Mouse (Mus musculus) heart, postnatal 0 days (tissue): ENCODE data around the gene Strn3.

Source experiments
- CTCF ChIP-seq: IDR thresholded peaks from 2 replicates; pipeline ENCODE4 v1.5.1; 2016; ENCODE audit warnings: antibody characterized with exemption, control low read depth, low read depth
- EP300 ChIP-seq: IDR thresholded peaks from 2 replicates; pipeline ENCODE4 v1.6.1; 2016; ENCODE audit warnings: antibody characterized with exemption, low read depth

- TF ChIP-seq EP300, result no peak
- no peak for TF ChIP-seq CTCF
Measured at GRCm38 (mm10) chr12:51729058-51729457, 37.4 kb upstream of the Strn3 start.
